Mouse (Mus musculus): ENCODE measurements at regions not wholly inside any gene's neighbourhood (a gene's known extent, or its start where the extent isn't known, plus 50 kb on each side); places are given as distances from the start of the nearest gene placed in this dataset.

DNA sequence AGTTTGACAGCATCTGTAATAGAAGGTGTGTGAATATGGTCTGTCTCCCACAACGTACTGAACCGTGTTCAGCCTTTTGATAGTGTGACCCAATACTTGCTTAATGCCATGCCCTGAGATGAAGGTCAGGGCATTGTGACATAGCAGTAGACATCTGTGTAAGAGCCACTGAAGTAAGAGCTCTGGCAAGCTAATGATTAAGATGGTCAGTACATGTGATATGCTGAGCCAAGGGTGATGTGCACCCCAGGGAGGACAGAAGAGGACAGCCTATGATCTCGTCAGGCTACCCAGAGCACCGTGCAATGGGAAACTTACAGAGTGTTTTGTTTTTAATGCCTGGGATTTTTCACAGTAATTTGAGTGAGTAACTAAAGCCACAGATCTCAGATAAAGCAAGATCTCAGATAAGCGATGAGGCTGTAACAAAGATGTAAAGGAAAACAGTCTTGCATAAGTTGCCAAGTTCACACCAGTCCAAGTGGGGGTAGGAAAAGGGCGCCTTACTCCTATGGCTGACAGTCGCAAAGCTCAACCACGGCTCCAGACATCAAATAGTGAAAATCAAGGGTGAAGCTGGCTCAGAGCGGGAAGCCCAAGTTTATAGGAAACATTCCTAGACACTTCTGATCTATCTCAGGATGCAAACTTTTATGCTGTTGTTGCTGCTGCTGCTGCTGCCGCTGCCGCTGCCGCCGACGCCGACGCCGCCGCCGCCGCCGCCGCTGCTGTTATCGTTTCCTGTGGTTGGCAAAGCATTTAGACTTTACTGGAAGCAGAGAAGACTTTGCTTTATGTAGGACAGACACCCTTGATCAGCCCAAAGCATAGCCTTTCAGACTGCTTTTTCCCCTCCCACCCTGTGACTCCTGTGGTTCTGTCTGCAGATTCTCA lies 89.6 kb downstream of the Sptssa start:
- Histone ChIP-seq H3K27me3 (ENCODE audit: control insufficient read depth, insufficient read depth, insufficient read length) (no peaks in the 10 kb centered on the region), H3ac (ENCODE audit: control insufficient read depth, insufficient read length, low read depth) (no peak overlapping the region), H3K4me3 (ENCODE audit: insufficient read depth, poor library complexity, severe bottlenecking) (no peak overlapping the region), H3K79me2 (ENCODE audit: control insufficient read depth, insufficient read depth) (no peaks in the 10 kb centered on the region), H3K79me3 (ENCODE audit: low read depth) (no peaks in the 10 kb centered on the region), H3K36me3 (ENCODE audit: control insufficient read depth, insufficient read depth) (no peaks in the 10 kb centered on the region)
- TF ChIP-seq MYOD1 (IDR thresholded peaks at IDR 0.05; ENCODE audit: control insufficient read depth, insufficient read length, low read depth) (no peak), FOSL1 (IDR thresholded peaks at IDR 0.05; ENCODE audit: insufficient read depth, low read length, poor library complexity, severe bottlenecking) (no peak), MAX (IDR thresholded peaks at IDR 0.05) (no peak), CEBPB (IDR thresholded peaks at IDR 0.05; ENCODE audit: low read depth) (no peak), USF1 (IDR thresholded peaks at IDR 0.05; ENCODE audit: low read depth) (no peak), MYOG (IDR thresholded peaks at IDR 0.05; ENCODE audit: control insufficient read depth, extremely low read depth, insufficient read length) (no peak)

DNA sequence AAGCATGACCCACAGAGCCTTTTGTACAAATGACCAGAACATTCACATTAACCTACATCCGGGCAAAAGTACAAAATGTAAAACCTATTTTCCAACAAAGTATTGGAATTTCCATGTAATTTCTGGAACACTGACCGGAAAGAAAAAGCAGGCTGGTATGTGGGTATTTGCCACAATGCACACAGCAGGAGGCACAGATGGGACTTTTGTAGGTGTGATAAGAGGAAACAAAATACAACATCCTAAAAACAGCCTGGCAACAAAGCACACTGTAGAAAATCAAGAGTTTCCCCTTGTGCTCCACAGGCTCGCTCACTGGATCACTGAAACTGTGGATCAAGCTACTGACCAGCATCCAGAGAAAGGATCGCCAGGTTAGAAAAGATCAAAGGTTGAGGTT lies 94.4 kb downstream of the Sptssa start:
- H3K4me3 ChIP-seq (ENCODE audit: insufficient read depth, poor library complexity, severe bottlenecking): no peak overlapping the region
- H3K79me3 ChIP-seq (ENCODE audit: low read depth): no peaks in the 10 kb centered on the region
- TF ChIP-seq CEBPB (IDR thresholded peaks at IDR 0.05; ENCODE audit: low read depth): no peak
- no peak for TF ChIP-seq CTCF (IDR thresholded peaks at IDR 0.05; ENCODE audit: control insufficient read depth, insufficient read depth, insufficient read length)
- TF ChIP-seq MYOG (IDR thresholded peaks at IDR 0.05; ENCODE audit: control insufficient read depth, extremely low read depth, insufficient read length): no peak
- TF ChIP-seq FOSL1 (IDR thresholded peaks at IDR 0.05; ENCODE audit: insufficient read depth, low read length, poor library complexity, severe bottlenecking): no peak
- TF ChIP-seq MYOD1 (IDR thresholded peaks at IDR 0.05; ENCODE audit: control insufficient read depth, insufficient read length, low read depth): no peak
- no peaks in the 10 kb centered on the region for H3K36me3 ChIP-seq (ENCODE audit: control insufficient read depth, insufficient read depth)
- no peak overlapping the region for H3ac ChIP-seq (ENCODE audit: control insufficient read depth, insufficient read length, low read depth)
- no peaks in the 10 kb centered on the region for H3K27me3 ChIP-seq (ENCODE audit: control insufficient read depth, insufficient read depth, insufficient read length)
- no peaks in the 10 kb centered on the region for H3K79me2 ChIP-seq (ENCODE audit: control insufficient read depth, insufficient read depth)

DNA sequence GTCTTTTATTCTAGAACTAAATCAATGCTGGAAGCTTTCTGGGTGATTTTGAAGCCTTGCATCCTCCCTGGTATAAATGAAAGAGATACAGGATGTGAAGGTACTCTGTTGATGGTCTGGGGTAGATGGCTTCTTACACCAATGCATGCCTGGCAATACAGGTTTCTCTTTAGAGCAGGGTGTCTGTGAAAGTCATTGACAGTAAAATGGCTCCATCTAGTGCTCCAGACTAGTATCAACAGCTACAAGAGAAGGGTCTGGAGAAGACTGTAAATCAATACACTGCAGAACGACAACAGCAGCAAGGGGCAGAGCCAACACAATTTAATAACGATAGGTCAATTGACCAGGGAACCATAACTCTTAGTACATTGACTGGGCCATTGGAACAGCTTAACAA lies 98.3 kb downstream of the Sptssa start:
- H3K4me3 ChIP-seq (ENCODE audit: insufficient read depth, poor library complexity, severe bottlenecking): no peak overlapping the region
- H3K79me3 ChIP-seq (ENCODE audit: low read depth): no peaks in the 10 kb centered on the region
- no peaks in the 10 kb centered on the region for H3K27me3 ChIP-seq (ENCODE audit: control insufficient read depth, insufficient read depth, insufficient read length)
- no peak overlapping the region for H3ac ChIP-seq (ENCODE audit: control insufficient read depth, insufficient read length, low read depth)
- H3K79me2 ChIP-seq (ENCODE audit: control insufficient read depth, insufficient read depth): no peaks in the 10 kb centered on the region
- no peak for TF ChIP-seq MYOG (IDR thresholded peaks at IDR 0.05; ENCODE audit: control insufficient read depth, extremely low read depth, insufficient read length)
- TF ChIP-seq CTCF (IDR thresholded peaks at IDR 0.05; ENCODE audit: control insufficient read depth, insufficient read depth, insufficient read length): no peak
- TF ChIP-seq CEBPB (IDR thresholded peaks at IDR 0.05; ENCODE audit: low read depth): no peak
- TF ChIP-seq MYOD1 (IDR thresholded peaks at IDR 0.05; ENCODE audit: control insufficient read depth, insufficient read length, low read depth): no peak
- TF ChIP-seq FOSL1 (IDR thresholded peaks at IDR 0.05; ENCODE audit: insufficient read depth, low read length, poor library complexity, severe bottlenecking): no peak
- no peak for TF ChIP-seq USF1 (IDR thresholded peaks at IDR 0.05; ENCODE audit: low read depth)
- no peak for TF ChIP-seq MAX (IDR thresholded peaks at IDR 0.05)
- no peaks in the 10 kb centered on the region for H3K36me3 ChIP-seq (ENCODE audit: control insufficient read depth, insufficient read depth)

DNA sequence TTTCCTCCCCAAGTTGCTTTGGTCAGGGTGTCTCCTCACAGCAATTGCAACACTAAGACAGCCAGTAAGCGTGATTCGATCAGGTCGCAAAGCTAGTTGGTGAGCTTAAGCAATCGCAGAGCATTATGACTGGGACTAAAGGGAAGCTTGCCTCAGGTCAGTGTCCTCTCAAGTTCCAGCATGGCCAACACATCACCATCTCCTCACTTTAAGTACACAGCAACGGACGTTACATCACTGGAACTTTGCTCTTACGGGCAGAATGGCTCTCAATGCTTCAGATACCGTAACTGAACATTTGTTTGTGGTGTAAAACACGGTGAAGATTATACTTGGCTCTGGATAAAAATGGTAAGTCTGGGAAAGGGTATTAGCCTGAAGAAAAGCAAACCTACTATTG lies 106.7 kb downstream of the Sptssa start:
- H3K36me3 ChIP-seq (ENCODE audit: control insufficient read depth, insufficient read depth): no peaks in the 10 kb centered on the region

DNA sequence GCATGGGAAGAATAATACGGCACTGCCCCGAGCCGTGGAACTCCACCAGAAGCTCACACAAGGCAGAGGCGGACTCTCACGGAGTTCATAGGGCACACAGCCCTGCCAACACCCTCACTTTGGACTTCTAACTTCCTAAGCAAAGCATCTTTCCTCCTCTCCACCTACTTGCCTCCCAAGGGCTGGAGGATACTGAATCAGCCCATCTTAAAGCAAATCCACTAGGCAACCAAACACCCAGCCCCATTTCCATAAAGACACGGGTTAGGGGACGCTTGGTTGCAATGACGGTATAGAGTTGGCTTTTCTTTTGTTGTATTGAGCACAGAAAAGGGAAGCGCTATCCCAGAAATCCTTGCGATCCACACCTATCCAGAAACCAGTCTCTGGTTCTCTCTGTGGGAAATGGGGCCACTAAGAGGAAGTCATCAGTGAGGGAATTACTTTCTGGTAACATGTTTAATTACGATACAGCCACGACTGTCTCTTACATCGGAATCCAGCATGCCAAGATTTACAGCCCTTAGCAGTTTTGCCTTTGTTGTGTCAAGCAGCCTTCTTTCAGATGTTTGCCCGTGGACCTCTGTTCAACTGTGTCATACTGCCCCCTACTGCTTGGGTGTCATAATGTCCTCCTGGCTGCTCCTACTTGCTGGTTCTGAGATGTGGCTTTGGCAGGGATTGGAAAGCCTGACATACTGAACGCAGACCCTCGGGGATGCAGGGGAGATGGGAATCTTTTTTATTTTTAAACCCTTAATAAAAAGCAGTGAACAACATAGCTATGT lies 110.4 kb downstream of the Sptssa start:
- Histone ChIP-seq H3K79me2 (ENCODE audit: control insufficient read depth, insufficient read depth) (no peaks in the 10 kb centered on the region), H3K36me3 (ENCODE audit: control insufficient read depth, insufficient read depth) (no peaks in the 10 kb centered on the region), H3ac (ENCODE audit: control insufficient read depth, insufficient read length, low read depth) (no peak overlapping the region), H3K79me3 (ENCODE audit: low read depth) (no peaks in the 10 kb centered on the region), H3K4me3 (ENCODE audit: insufficient read depth, poor library complexity, severe bottlenecking) (no peak overlapping the region), H3K27me3 (ENCODE audit: control insufficient read depth, insufficient read depth, insufficient read length) (no peaks in the 10 kb centered on the region)
- TF ChIP-seq MYOG (IDR thresholded peaks at IDR 0.05; ENCODE audit: control insufficient read depth, extremely low read depth, insufficient read length) (no peak), CEBPB (IDR thresholded peaks at IDR 0.05; ENCODE audit: low read depth) (no peak), CTCF (IDR thresholded peaks at IDR 0.05; ENCODE audit: control insufficient read depth, insufficient read depth, insufficient read length) (peak; percentile 87), MAX (IDR thresholded peaks at IDR 0.05) (no peak), MYOD1 (IDR thresholded peaks at IDR 0.05; ENCODE audit: control insufficient read depth, insufficient read length, low read depth) (no peak), USF1 (IDR thresholded peaks at IDR 0.05; ENCODE audit: low read depth) (no peak), FOSL1 (IDR thresholded peaks at IDR 0.05; ENCODE audit: insufficient read depth, low read length, poor library complexity, severe bottlenecking) (no peak)

More for the DNA sequence above, 106.7 kb downstream of the Sptssa start:
- H3K79me2 ChIP-seq (ENCODE audit: control insufficient read depth, insufficient read depth): no peaks in the 10 kb centered on the region
- H3K4me3 ChIP-seq (ENCODE audit: insufficient read depth, poor library complexity, severe bottlenecking): no peak overlapping the region
- TF ChIP-seq MYOG (IDR thresholded peaks at IDR 0.05; ENCODE audit: control insufficient read depth, extremely low read depth, insufficient read length) (no peak), MAX (IDR thresholded peaks at IDR 0.05) (no peak), CEBPB (IDR thresholded peaks at IDR 0.05; ENCODE audit: low read depth) (no peak), USF1 (IDR thresholded peaks at IDR 0.05; ENCODE audit: low read depth) (no peak), CTCF (IDR thresholded peaks at IDR 0.05; ENCODE audit: control insufficient read depth, insufficient read depth, insufficient read length) (no peak), MYOD1 (IDR thresholded peaks at IDR 0.05; ENCODE audit: control insufficient read depth, insufficient read length, low read depth) (no peak), FOSL1 (IDR thresholded peaks at IDR 0.05; ENCODE audit: insufficient read depth, low read length, poor library complexity, severe bottlenecking) (no peak)
- H3K27me3 ChIP-seq (ENCODE audit: control insufficient read depth, insufficient read depth, insufficient read length): no peaks in the 10 kb centered on the region
- no peaks in the 10 kb centered on the region for H3K79me3 ChIP-seq (ENCODE audit: low read depth)
- no peak overlapping the region for H3ac ChIP-seq (ENCODE audit: control insufficient read depth, insufficient read length, low read depth)
